Mouse (Mus musculus): ENCODE measurements around the gene Wnt11.

The Wnt11 gene

GRCm38 (mm10) chr7:98834711-98835321, at the start of gene Wnt11:
Wnt11 (plus strand) TSS chr7:98835112.
- DNase-seq (ENCODE audit: low read depth) = no peak

- DNase-seq (ENCODE audit: low read depth) = no peak
Measured at GRCm38 (mm10) chr7:98786792-98787612, 47.9 kb upstream of the Wnt11 start.

GRCm38 (mm10) chr7:98788721-98789120, 46.2 kb upstream of the Wnt11 start:
- no peak for DNase-seq (ENCODE audit: low read depth)

- no peak for DNase-seq (ENCODE audit: low read depth)
Measured at GRCm38 (mm10) chr7:98789121-98789520, 45.8 kb upstream of the Wnt11 start.

GRCm38 (mm10) chr7:98791864-98792263, 43.0 kb upstream of the Wnt11 start:
- no peak for DNase-seq (ENCODE audit: low read depth)

- no peak for DNase-seq (ENCODE audit: low read depth)
Measured at GRCm38 (mm10) chr7:98793811-98794210, 41.1 kb upstream of the Wnt11 start.

- no peak for DNase-seq (ENCODE audit: low read depth)
Measured at GRCm38 (mm10) chr7:98794444-98794843, 40.5 kb upstream of the Wnt11 start.

GRCm38 (mm10) chr7:98795637-98796036, 39.3 kb upstream of the Wnt11 start:
- no peak for DNase-seq (ENCODE audit: low read depth)

- DNase-seq (ENCODE audit: low read depth) = no peak
Measured at GRCm38 (mm10) chr7:98797347-98798133, 37.4 kb upstream of the Wnt11 start.

GRCm38 (mm10) chr7:98798134-98798417, 36.8 kb upstream of the Wnt11 start:
- no peak for DNase-seq (ENCODE audit: low read depth)

- DNase-seq (ENCODE audit: low read depth) = no peak
Measured at GRCm38 (mm10) chr7:98800435-98800834, 34.5 kb upstream of the Wnt11 start.

- DNase-seq (ENCODE audit: low read depth) = no peak
Measured at GRCm38 (mm10) chr7:98801086-98801485, 33.8 kb upstream of the Wnt11 start.

- no peak for DNase-seq (ENCODE audit: low read depth)
Measured at GRCm38 (mm10) chr7:98803181-98803580, 31.7 kb upstream of the Wnt11 start.

- DNase-seq (ENCODE audit: low read depth) = peak; percentile 78
Measured at GRCm38 (mm10) chr7:98804841-98805772, 29.8 kb upstream of the Wnt11 start.

GRCm38 (mm10) chr7:98806961-98807360, 28.0 kb upstream of the Wnt11 start:
- DNase-seq (ENCODE audit: low read depth) = no peak

GRCm38 (mm10) chr7:98809372-98809771, 25.5 kb upstream of the Wnt11 start:
- no peak for DNase-seq (ENCODE audit: low read depth)

- no peak for DNase-seq (ENCODE audit: low read depth)
Measured at GRCm38 (mm10) chr7:98810619-98811018, 24.3 kb upstream of the Wnt11 start.

- DNase-seq (ENCODE audit: low read depth) = no peak
Measured at GRCm38 (mm10) chr7:98820501-98820900, 14.4 kb upstream of the Wnt11 start.

GRCm38 (mm10) chr7:98822881-98823280, 12.0 kb upstream of the Wnt11 start:
- no peak for DNase-seq (ENCODE audit: low read depth)

- DNase-seq (ENCODE audit: low read depth) = no peak
Measured at GRCm38 (mm10) chr7:98823896-98824822, 10.8 kb upstream of the Wnt11 start.

GRCm38 (mm10) chr7:98828052-98828451, 6.9 kb upstream of the Wnt11 start:
- no peak for DNase-seq (ENCODE audit: low read depth)
